Mouse (Mus musculus) olfactory bulb, adult 2 months (tissue): ENCODE results near the gene Cpn2. TPM values are rescaled to one million over a fixed set of nuclear protein-coding genes. Genes with fewer than 3 reads are reported as not detected.

ENCODE experiments used
- H3K27ac ChIP-seq: fragments of 200-500 bp; 2 replicates; pipeline ENCODE4 v1.5.1; 2012; ENCODE audit warnings: low read depth, low read length; ENCODE audit not compliant: insufficient read depth
- H3K4me1 ChIP-seq: fragments of 200-500 bp; 2 replicates; pipeline ENCODE4 v1.6.1; 2012; ENCODE audit warnings: low read length; ENCODE audit not compliant: control insufficient read depth, insufficient read depth
- H3K4me3 ChIP-seq: fragments of 200-500 bp; 2 replicates; pipeline ENCODE4 v1.5.1; 2012; ENCODE audit warnings: mild to moderate bottlenecking, low read depth, low read length, moderate library complexity; ENCODE audit not compliant: insufficient read depth
- CTCF ChIP-seq: fragments of 200-500 bp; IDR thresholded peaks from 2 replicates; pipeline ENCODE4 v1.5.1; 2012; ENCODE audit warnings: low read depth, mild to moderate bottlenecking, low read length, moderate library complexity; ENCODE audit not compliant: insufficient read depth
- POLR2A ChIP-seq: fragments of 200-500 bp; IDR thresholded peaks from 2 replicates; pipeline ENCODE4 v1.6.1; 2012; ENCODE audit warnings: mild to moderate bottlenecking, low read depth, low read length, moderate library complexity; ENCODE audit not compliant: insufficient read depth
- WGBS: fragments of 180-500 bp; shearing (Covaris S2); methylation state at CpG from one replicate; pipeline ENCODE4 v1.1.7; 2018; 5-methylcytosine and 5-hydroxymethylcytosine counted together
- polyA plus RNA-seq: library from polyadenylated mRNA; stranded (reverse); fragments of >200 nt; gene quantifications from 2 replicates; pipeline ENCODE4 v1.2.4, GENCODE M21; 2012; ENCODE audit warnings: low replicate concordance; ENCODE audit not compliant: missing spikeins, insufficient read depth, insufficient read length

The Cpn2 gene
- polyA plus RNA-seq, 1 experiment: not detected

- Histone ChIP-seq H3K27ac (no peak overlapping the region), H3K4me3 (no peak overlapping the region), H3K4me1 (peaks cover 6% of the 10 kb centered on the region; the same call in 1 of the 2 replicates)
- TF ChIP-seq POLR2A: no peak
- no peak for TF ChIP-seq CTCF
- 85% methylated on average over 8 of the region's 8 CpGs for WGBS
Measured at GRCm38 (mm10) chr16:30234077-30234476, 33.2 kb downstream of the Cpn2 start.

GRCm38 (mm10) chr16:30231882-30232604 is 35.3 kb downstream of the Cpn2 start:
- 53% methylated on average over 13 of the region's 13 CpGs for WGBS
- Histone ChIP-seq H3K4me1 (peaks cover 10% of the 10 kb centered on the region; the same call in 1 of the 2 replicates), H3K4me3 (no peak overlapping the region), H3K27ac (no peak overlapping the region)
- TF ChIP-seq CTCF: no peak
- no peak for TF ChIP-seq POLR2A

DNA sequence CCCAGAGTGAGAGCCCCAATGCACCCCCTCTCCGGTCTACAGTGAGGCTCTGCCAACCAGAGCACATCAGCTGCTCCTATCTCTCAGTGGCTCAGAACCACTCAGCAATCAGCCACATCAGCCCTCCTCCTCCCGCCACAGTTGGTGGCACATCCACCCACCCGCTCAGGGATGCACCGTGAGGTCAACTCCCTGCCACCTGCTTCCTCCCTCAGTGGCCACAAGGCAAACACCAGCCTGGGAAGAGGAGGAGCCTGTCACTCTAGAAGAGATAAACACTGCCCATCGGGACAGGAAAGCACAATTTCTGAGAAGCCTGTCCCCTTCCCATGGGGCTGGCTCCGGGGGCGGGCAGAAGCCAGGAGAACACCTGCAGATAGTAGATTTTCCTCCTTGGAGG is 39.9 kb downstream of the Cpn2 start:
- Histone ChIP-seq H3K4me1 (peaks cover 4% of the 10 kb centered on the region; the same call in 1 of the 2 replicates), H3K4me3 (no peak overlapping the region), H3K27ac (no peak overlapping the region)
- TF ChIP-seq POLR2A (no peak), CTCF (no peak)
- WGBS: 60% methylated on average over 7 of the region's 7 CpGs

- Histone ChIP-seq H3K4me3 (no peak overlapping the region), H3K27ac (no peak overlapping the region), H3K4me1 (no peaks in the 10 kb centered on the region)
- TF ChIP-seq POLR2A (no peak), CTCF (no peak)
- WGBS: 81% methylated on average over 13 of the region's 13 CpGs
Measured at GRCm38 (mm10) chr16:30221161-30221782, 46.0 kb downstream of the Cpn2 start.

- 43% methylated on average over 2 of the region's 2 CpGs for WGBS
Measured at GRCm38 (mm10) chr16:30215811-30216210, 51.5 kb downstream of the Cpn2 start.

GRCm38 (mm10) chr16:30213644-30214043 is 53.7 kb downstream of the Cpn2 start:
- Histone ChIP-seq H3K27ac (no peak overlapping the region), H3K4me3 (no peak overlapping the region), H3K4me1 (no peaks in the 10 kb centered on the region)
- TF ChIP-seq POLR2A (no peak), CTCF (no peak)
- WGBS: 75% methylated on average over 1 of the region's 1 CpGs

More at GRCm38 (mm10) chr16:30215811-30216210, 51.5 kb downstream of the Cpn2 start:
- TF ChIP-seq CTCF (no peak), POLR2A (no peak)
- H3K4me3 ChIP-seq: no peak overlapping the region
- no peaks in the 10 kb centered on the region for H3K4me1 ChIP-seq
- H3K27ac ChIP-seq: no peak overlapping the region

DNA sequence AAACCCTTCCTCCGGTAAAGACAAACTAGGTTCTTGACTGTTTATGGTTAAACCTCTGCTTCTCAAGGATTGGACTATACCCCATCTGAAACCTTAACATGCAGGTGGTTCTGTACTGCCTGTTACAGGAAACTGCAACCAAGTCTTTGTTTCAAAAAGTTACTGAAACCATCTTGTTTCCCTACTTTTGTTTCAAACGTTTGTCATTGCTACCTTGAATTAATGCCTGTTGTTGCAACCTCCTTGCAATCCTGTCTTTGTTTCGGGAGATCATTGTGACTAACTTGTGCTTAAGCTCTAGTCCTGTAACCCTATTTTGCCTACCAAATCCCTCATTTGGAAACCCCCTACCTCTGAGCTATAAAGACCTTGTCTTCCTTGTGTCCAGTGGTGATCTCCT is 55.3 kb downstream of the Cpn2 start:
- H3K27ac ChIP-seq: no peak overlapping the region
- H3K4me1 ChIP-seq: 0 out of 2 replicates have a peak, but pooled peaks cover 2% of the 10 kb centered on the region
- 74% methylated on average over 3 of the region's 3 CpGs for whole genome bisulfite sequencing
- no peak overlapping the region for H3K4me3 ChIP-seq
- TF ChIP-seq POLR2A: no peak

- TF ChIP-seq POLR2A (no peak), CTCF (no peak)
- Histone ChIP-seq H3K4me3 (no peak overlapping the region), H3K4me1 (peaks cover 4% of the 10 kb centered on the region; the same call in 1 of the 2 replicates), H3K27ac (no peak overlapping the region)
- WGBS: 97% methylated on average over 1 of the region's 1 CpGs
Measured at GRCm38 (mm10) chr16:30209264-30209663, 58.0 kb downstream of the Cpn2 start.

DNA sequence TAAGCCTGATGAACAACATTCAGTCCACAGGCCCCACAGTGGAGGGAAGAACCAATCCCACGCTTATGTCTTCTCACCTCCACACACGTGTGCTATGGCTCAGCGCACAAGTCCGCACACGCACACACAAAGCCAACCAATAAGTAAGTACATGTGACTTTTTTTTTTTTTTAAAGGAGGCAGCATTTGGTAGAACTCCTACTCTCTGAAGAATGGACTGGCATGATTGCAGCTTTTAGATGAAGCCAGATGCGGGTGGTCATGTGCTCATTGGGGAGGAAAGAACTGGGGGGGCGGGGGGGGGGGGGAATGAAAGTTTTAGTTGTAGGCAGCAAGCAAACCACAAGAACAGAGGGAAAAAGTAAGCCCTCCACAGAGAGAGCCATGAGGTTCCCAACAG is 59.3 kb downstream of the Cpn2 start:
- 77% methylated on average over 7 of the region's 7 CpGs for WGBS
- Histone ChIP-seq H3K4me1 (peaks cover 4% of the 10 kb centered on the region; the same call in 1 of the 2 replicates), H3K4me3 (no peak overlapping the region), H3K27ac (no peak overlapping the region)
- TF ChIP-seq POLR2A: no peak
- no peak for TF ChIP-seq CTCF
